Mouse (Mus musculus) hindbrain, embryonic 13.5 days (tissue): ENCODE measurements around the gene Eps15. TPM values are rescaled to one million over a fixed set of nuclear protein-coding genes. Genes with fewer than 3 reads are reported as not detected.
"Not testable (repeated sequence)": the region's sequence is repeated elsewhere in the genome, so short reads cannot be mapped to it uniquely, and the experiment has no call there.

Source experiments
- ATAC-seq: fragments of 200-750 bp; cut with Nextera tagmentation; 2 replicates; pipeline ENCODE4 v1.8.0; 2017; ENCODE audit warnings: moderate TSS enrichment; ENCODE audit not compliant: low FRiP score
- H3K27ac ChIP-seq: fragments of 300-500 bp; sonication (generic); 2 replicates; pipeline ENCODE4 v1.5.1; 2015; ENCODE audit warnings: inconsistent platforms, mild to moderate bottlenecking, moderate library complexity
- H3K27me3 ChIP-seq: fragments of 300-500 bp; sonication (generic); 2 replicates; pipeline ENCODE4 v1.6.1; 2015; ENCODE audit warnings: mild to moderate bottlenecking, inconsistent platforms
- H3K36me3 ChIP-seq: fragments of 300-500 bp; sonication (generic); 2 replicates; pipeline ENCODE4 v1.6.1; 2015; ENCODE audit warnings: mild to moderate bottlenecking, inconsistent platforms
- H3K4me1 ChIP-seq: fragments of 300-500 bp; sonication (generic); replicated peaks from 2 replicates; pipeline ENCODE4 v1.6.1; 2015; ENCODE audit warnings: inconsistent platforms
- H3K4me2 ChIP-seq: fragments of 300-500 bp; sonication (generic); 2 replicates; pipeline ENCODE4 v1.6.1; 2015; ENCODE audit warnings: inconsistent platforms, mild to moderate bottlenecking, moderate library complexity
- H3K4me3 ChIP-seq: fragments of 300-500 bp; sonication (generic); 2 replicates; pipeline ENCODE4 v1.5.1; 2015; ENCODE audit warnings: mild to moderate bottlenecking, inconsistent platforms
- H3K9ac ChIP-seq: fragments of 300-500 bp; sonication (generic); 2 replicates; pipeline ENCODE4 v1.6.1; 2015; ENCODE audit warnings: mild to moderate bottlenecking, inconsistent platforms
- H3K9me3 ChIP-seq: fragments of 300-500 bp; sonication (generic); 2 replicates; pipeline ENCODE4 v1.6.1; 2016; ENCODE audit warnings: inconsistent platforms
- WGBS: fragments of 180-500 bp; shearing (Covaris S2); methylation state at CpG from one replicate; pipeline ENCODE4 v1.1.7; 2015; 5-methylcytosine and 5-hydroxymethylcytosine counted together
- polyA plus RNA-seq: library from polyadenylated mRNA; unstranded; fragments of >200 nt; fragmentation: Nextera tagmentation; extraction: Ambion mirVana; gene quantifications from 2 replicates; pipeline ENCODE4 v1.2.1, GENCODE M21; 2015

Gene Eps15
- polyA plus RNA-seq, 1 experiment from 2014 or later, result 68.8 TPM

- WGBS, result 73% methylated on average over 2 of the region's 2 CpGs
- Histone ChIP-seq H3K9me3 (no peaks in the 10 kb centered on the region), H3K9ac (no peak overlapping the region), H3K36me3 (peaks cover 56% of the 10 kb centered on the region), H3K4me2 (no peak overlapping the region), H3K4me3 (no peak overlapping the region), H3K27ac (no peak overlapping the region), H3K27me3 (no peaks in the 10 kb centered on the region), H3K4me1 (0 out of 2 replicates have a peak, but pooled peaks cover 2% of the 10 kb centered on the region)
- no peak for ATAC-seq
These were observed 102.4 kb downstream of the Eps15 start for GRCm38 (mm10) chr4:109382457-109382856.

GRCm38 (mm10) chr4:109385599-109385998 is 105.5 kb downstream of the Eps15 start:
- Histone ChIP-seq H3K4me3 (no peak overlapping the region), H3K4me2 (no peak overlapping the region), H3K4me1 (0 out of 2 replicates have a peak, but pooled peaks cover 2% of the 10 kb centered on the region), H3K9ac (no peak overlapping the region), H3K9me3 (no peaks in the 10 kb centered on the region), H3K36me3 (peaks cover 45% of the 10 kb centered on the region), H3K27ac (no peak overlapping the region), H3K27me3 (no peaks in the 10 kb centered on the region)
- ATAC-seq, result no peak; the same call in 1 of the 2 replicates
- 38% methylated on average over 4 of the region's 4 CpGs for WGBS

GRCm38 (mm10) chr4:109393229-109393779 is 113.2 kb downstream of the Eps15 start:
- Histone ChIP-seq H3K4me3 (no peak overlapping the region), H3K27me3 (no peaks in the 10 kb centered on the region), H3K4me1 (peaks cover 10% of the 10 kb centered on the region), H3K36me3 (peaks cover 12% of the 10 kb centered on the region), H3K9ac (no peak overlapping the region), H3K4me2 (no peak overlapping the region), H3K9me3 (no peaks in the 10 kb centered on the region), H3K27ac (no peak overlapping the region)
- no peak for ATAC-seq
- WGBS, result 84% methylated on average over 6 of the region's 6 CpGs

DNA sequence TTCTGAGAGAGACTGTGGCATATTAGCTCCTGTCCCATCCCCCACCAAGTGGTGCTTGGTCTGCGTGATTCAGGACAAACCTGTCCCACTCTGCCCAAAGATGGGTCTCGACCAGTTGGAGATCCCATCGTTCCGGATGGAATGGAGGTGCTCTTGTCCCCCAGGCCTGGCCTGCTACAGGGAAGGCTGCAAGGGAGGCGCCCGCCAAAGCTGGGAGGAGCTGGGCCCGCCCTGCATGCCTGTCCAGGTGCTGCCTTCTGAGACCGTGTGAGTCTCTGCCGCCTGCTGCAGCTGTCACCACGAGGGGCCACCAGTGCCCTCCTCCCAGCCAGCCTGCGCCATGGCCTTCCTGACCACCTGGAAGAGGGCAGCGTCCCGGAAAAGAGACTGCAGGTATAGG is 113.8 kb downstream of the Eps15 start:
- no peaks in the 10 kb centered on the region for H3K9me3 ChIP-seq
- peaks cover 8% of the 10 kb centered on the region for H3K36me3 ChIP-seq
- 0 out of 2 replicates have a peak overlapping the region, but pooled peaks have one; percentile 26 for H3K9ac ChIP-seq
- H3K4me1 ChIP-seq, result peaks cover 10% of the 10 kb centered on the region
- H3K27me3 ChIP-seq, result no peaks in the 10 kb centered on the region
- 13% methylated on average over 13 of the region's 13 CpGs for WGBS
- H3K4me3 ChIP-seq, result peak overlapping the region; percentile 9; the same call in 1 of the 2 replicates
- no peak overlapping the region for H3K27ac ChIP-seq
- peak overlapping the region; percentile 36 for H3K4me2 ChIP-seq
- ATAC-seq, result peak; percentile 57

DNA sequence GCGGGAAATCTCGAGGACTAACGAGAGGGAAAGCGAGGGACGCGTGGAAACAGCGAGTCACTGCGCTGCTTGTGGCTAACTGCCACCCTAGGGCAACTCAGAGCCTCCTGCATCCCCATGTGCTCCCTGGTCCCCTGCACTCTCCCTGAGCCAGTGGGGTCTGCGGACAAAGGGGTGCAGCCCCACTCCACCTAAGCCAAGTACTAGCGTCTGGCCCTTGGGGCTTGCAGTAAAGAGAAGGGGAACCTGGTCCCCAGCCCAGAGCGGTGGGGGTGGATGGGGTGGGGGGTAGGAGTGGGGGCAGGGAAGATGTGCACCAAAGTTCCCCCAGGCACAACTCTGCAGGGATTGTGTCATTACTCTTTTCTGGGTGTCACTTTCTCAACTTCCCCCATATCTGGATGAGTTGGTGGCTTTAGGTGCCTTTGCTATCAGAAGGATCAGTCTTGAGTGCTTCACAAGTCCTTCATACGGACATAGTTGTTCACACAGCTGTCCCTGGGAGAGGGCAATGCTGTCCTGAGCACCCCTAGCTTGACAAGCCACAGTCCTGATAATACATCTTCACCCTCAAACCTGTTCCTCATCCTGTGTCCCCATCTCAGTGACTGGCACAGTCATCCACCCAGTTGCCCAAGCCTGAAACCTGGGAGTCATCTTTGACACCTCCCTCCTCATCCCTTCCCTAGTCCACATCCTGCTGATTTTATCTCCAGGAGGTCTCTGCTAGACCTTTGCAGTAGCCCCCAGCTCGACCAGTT is 114.4 kb downstream of the Eps15 start:
- WGBS, result 39% methylated on average over 13 of the region's 13 CpGs
- ATAC-seq, result peak; percentile 64

GRCm38 (mm10) chr4:109400366-109400980 is 120.4 kb downstream of the Eps15 start:
- 80% methylated on average over 10 of the region's 10 CpGs for WGBS
- Histone ChIP-seq H3K9me3 (no peaks in the 10 kb centered on the region), H3K36me3 (no peaks in the 10 kb centered on the region), H3K27ac (no peak overlapping the region), H3K4me3 (no peak overlapping the region), H3K27me3 (0 out of 2 replicates have a peak, but pooled peaks cover 1% of the 10 kb centered on the region), H3K9ac (no peak overlapping the region), H3K4me1 (0 out of 2 replicates have a peak, but pooled peaks cover under 1% of the 10 kb centered on the region), H3K4me2 (no peak overlapping the region)
- no peak for ATAC-seq

More for the DNA sequence above, 114.4 kb downstream of the Eps15 start:
- Histone ChIP-seq H3K4me2 (peak overlapping the region; percentile 36), H3K27me3 (no peaks in the 10 kb centered on the region), H3K4me1 (peaks cover 10% of the 10 kb centered on the region), H3K4me3 (peak overlapping the region; percentile 9; the same call in 1 of the 2 replicates), H3K9me3 (no peaks in the 10 kb centered on the region), H3K27ac (no peak overlapping the region), H3K36me3 (peaks cover 3% of the 10 kb centered on the region; the same call in 1 of the 2 replicates), H3K9ac (0 out of 2 replicates have a peak overlapping the region, but pooled peaks have one; percentile 26)

DNA sequence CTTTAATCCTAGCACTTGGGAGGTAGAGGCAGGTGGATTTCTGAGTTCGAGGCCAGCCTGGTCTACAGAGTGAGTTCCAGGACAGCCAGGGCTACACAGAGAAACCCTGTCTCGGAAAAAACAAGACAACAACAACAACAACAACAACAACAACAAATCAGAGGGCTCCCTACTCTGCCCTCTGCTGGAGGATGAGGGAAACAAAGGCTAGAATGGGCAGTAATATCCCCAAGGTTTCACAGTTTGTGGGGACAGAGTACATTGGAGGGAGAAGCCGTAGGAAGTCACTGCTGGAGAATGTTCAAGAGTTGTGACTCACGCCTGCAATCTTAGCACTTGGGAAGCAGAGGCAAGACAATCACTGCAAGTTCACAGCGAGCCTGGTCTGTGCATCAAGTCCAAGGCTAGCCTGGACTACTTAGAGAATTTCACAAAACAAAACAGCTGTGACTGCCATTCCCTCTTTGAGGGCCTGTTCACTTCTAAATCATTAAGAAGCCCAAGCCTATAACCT is 121.2 kb downstream of the Eps15 start:
- Histone ChIP-seq H3K4me2 (no peak overlapping the region), H3K9me3 (no peaks in the 10 kb centered on the region), H3K9ac (no peak overlapping the region), H3K4me1 (peaks cover 8% of the 10 kb centered on the region), H3K36me3 (no peaks in the 10 kb centered on the region), H3K4me3 (no peak overlapping the region), H3K27ac (no peak overlapping the region), H3K27me3 (0 out of 2 replicates have a peak, but pooled peaks cover 4% of the 10 kb centered on the region)
- no peak for ATAC-seq
- 81% methylated on average over 5 of the region's 5 CpGs for WGBS

DNA sequence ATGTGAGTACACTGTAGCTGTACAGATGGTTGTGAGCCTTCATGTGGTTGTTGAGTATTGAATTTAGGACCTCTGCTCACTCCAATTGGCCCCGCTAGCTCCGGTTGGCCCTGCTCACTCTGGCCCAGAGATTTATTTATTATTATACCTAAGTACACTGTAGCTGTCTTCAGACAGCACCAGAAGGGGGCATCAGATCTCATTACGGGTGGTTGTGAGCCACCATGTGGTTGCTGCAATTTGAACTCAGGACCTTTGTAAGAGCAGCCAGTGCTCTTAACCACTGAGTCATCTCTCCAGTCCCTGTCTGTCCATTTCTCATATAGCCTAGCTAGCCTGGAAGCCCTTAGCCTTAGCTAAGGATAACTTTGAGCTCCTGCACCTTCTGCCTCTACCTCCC is 124.8 kb downstream of the Eps15 start:
- H3K27ac ChIP-seq, result not testable (repeated sequence)

DNA sequence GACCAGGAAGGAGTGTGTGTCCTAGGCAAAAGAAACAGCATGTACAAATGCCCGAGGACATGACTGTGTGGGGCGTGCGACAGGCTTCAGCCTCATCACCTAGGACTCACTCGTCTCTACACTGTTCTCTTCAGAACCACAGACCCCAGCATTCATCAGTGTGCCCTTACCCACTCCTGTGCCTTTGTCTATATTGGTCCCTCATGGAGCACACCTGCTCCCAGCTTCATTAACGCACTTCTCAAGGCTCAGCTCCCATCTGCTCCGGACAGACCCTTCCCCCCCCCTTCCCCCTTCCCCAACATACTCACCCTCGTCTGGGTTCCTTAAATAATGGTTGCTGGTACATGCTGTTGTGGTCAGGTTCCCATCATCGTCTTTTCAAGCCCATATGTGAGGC is 125.3 kb downstream of the Eps15 start:
- no peaks in the 10 kb centered on the region for H3K9me3 ChIP-seq
- H3K27ac ChIP-seq, result no peak overlapping the region
- H3K4me3 ChIP-seq, result no peak overlapping the region
- H3K36me3 ChIP-seq, result no peaks in the 10 kb centered on the region
- H3K9ac ChIP-seq, result no peak overlapping the region
- H3K27me3 ChIP-seq, result peaks cover 12% of the 10 kb centered on the region
- no peak for ATAC-seq
- H3K4me1 ChIP-seq, result peaks cover 21% of the 10 kb centered on the region
- 0 out of 2 replicates have a peak overlapping the region, but pooled peaks have one; percentile 96 for H3K4me2 ChIP-seq
- WGBS, result 44% methylated on average over 8 of the region's 8 CpGs

More for the DNA sequence above, 124.8 kb downstream of the Eps15 start:
- H3K4me2 ChIP-seq, H3K9me3 ChIP-seq, H3K4me3 ChIP-seq, H3K9ac ChIP-seq, H3K36me3 ChIP-seq, ATAC-seq: not testable (repeated sequence)
- Histone ChIP-seq H3K27me3 (peaks cover 12% of the 10 kb centered on the region), H3K4me1 (peaks cover 21% of the 10 kb centered on the region)
- WGBS, result 94% methylated on average over 3 of the region's 3 CpGs

- Histone ChIP-seq H3K4me3 (peak overlapping the region; percentile 68), H3K9me3 (no peaks in the 10 kb centered on the region), H3K36me3 (no peaks in the 10 kb centered on the region), H3K27me3 (peaks cover 12% of the 10 kb centered on the region), H3K4me2 (peak overlapping the region; percentile 96), H3K9ac (peak overlapping the region; percentile 80), H3K4me1 (peaks cover 21% of the 10 kb centered on the region), H3K27ac (peak overlapping the region; percentile 19; the same call in 1 of the 2 replicates)
- WGBS, result 11% methylated on average over 3 of the region's 3 CpGs
- peak; percentile 46 for ATAC-seq
These were observed 126.0 kb downstream of the Eps15 start for GRCm38 (mm10) chr4:109406054-109406485.

DNA sequence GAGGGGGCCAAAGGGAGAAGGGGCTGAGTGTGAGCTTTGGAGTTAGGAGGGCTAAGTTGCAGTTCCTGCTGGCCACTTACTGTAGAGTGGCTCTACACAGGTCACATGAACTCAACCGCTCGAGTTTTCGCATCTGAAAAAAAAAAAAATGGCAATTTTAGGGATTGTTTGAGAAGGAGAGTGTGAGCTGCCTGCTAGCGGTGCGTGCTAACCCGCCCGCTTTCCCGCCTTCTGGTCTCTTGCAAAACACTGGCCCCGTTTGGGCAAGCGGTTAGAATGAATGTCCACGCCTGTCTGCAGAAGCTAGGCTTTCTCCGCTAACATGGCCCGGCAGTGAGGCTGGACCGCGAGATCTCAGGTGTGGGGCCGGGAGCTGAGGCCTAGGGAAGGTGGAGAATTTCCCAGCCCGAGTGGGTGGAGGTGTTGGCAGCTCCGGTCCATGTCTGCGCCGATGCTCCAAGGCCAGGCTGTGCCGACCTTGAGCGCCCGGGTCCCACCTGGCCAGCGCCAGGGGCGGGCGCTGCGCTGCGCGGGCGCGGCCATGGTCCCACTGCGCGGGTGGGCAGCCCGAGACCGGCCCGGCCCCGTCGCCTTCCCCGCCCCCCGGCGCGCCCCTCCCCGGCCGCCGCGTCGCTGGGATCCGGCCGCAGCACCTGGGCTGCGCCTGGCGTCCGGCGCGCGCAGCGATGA is 126.6 kb downstream of the Eps15 start, which contains the start of gene Ttc39a:
TSS of gene Ttc39a (plus strand) at position 138 of the 690 bp plus-strand sequence.
- peaks cover 12% of the 10 kb centered on the region for H3K27me3 ChIP-seq
- peak; percentile 74 for ATAC-seq
- no peaks in the 10 kb centered on the region for H3K36me3 ChIP-seq
- no peaks in the 10 kb centered on the region for H3K9me3 ChIP-seq
- H3K4me3 ChIP-seq, result peak within 1 kb of the TSS; percentile 68
- H3K27ac ChIP-seq, result peak within 1 kb of the TSS; percentile 19; the same call in 1 of the 2 replicates
- H3K4me1 ChIP-seq, result peaks cover 21% of the 10 kb centered on the region
- WGBS, result under 1% methylated on average over 53 of the region's 56 CpGs
- peak within 1 kb of the TSS; percentile 96 for H3K4me2 ChIP-seq
- peak within 1 kb of the TSS; percentile 80 for H3K9ac ChIP-seq
